Mouse (Mus musculus) stomach, postnatal 0 days (tissue): Measurements from ENCODE around the gene Birc2.

Source experiments
- CTCF ChIP-seq: IDR thresholded peaks from 2 replicates; pipeline ENCODE4 v1.5.1; 2016; ENCODE audit warnings: antibody characterized with exemption, low read depth, mild to moderate bottlenecking, moderate library complexity
- EP300 ChIP-seq: optimal IDR thresholded peaks from 2 replicates; pipeline ENCODE3; 2016; ENCODE audit warnings: antibody characterized with exemption

DNA sequence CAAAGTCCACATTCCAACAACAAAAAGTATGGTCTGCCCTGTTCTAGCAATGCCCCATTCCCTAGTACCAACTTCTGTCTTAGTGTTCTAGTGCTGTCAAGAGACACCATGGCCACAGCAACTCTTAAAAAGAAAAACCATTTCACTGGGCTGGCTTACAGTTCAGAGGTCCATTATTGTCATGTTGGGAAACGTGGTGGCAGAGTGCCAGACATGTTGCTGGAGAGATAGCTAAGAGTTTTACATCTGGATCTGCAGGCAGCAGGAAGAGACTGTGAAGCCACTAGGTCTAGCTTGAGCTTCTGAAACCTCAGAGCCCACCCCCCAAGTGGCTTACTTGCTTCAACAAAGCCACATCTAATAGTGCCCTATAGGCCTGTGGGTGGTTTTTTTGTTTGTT, 59.2 kb downstream of the Birc2 start:
- TF ChIP-seq EP300, result no peak
- no peak for TF ChIP-seq CTCF
